Mouse (Mus musculus): ENCODE measurements around the gene Gm3045.

DNA sequence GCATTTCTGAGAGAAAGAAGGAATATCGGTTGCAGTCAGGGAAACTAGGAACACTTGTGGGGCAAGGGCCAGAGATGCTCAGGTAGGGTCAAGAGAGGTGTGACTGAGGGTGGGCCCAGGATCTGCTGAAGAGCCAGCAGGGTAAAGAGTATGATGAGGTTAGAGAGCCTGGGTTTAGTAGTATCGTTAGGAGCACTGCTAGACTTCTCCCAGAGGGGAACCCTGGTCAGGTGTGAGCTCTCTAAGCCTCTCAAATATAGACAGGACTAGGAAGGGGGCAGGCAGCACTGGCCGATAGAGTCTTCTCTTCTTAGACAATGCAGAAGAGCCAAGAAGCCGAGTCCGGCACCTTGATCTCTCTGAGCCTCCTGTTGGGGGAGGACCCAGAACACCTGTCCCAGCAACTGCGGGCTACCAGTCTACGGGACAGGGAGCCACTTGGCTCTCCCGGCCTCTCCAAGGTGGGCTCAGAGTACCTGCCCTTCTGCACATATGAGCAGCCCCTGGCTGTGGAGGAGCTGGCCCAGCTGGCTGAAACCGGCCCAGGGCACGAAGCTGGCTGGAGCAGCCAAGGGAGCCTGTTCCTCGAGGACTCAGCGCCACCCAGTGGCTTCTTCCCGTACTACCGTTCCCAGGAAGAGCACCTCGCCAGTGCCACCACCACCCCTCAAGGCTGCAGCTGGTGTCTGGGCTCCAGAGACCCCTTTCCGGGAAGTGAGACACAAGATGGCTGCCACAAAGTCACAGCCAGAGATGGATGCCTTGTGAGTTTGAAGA, 2.5 kb downstream of the Gm3045 start:
- peak; percentile 51 for TF ChIP-seq CTCF (conservative IDR thresholded peaks at IDR 0.05; ENCODE audit: low read length)
- no peak for TF ChIP-seq NANOG (IDR thresholded peaks at IDR 0.05; ENCODE audit: borderline replicate concordance, low read length)
- TF ChIP-seq POU5F1 (IDR thresholded peaks at IDR 0.05; ENCODE audit: borderline replicate concordance, low read length), result no peak

Measured in E14TG2a.4 (cell line).